Mouse (Mus musculus) Muller cell, postnatal 12 days (primary cell): ENCODE results near the gene Coq2.

Source experiments
- DNase-seq: peaks from one replicate; pipeline ENCODE4 v3.0.0-alpha.2; 2015; ENCODE audit errors: inconsistent ontology term

Gene Coq2

GRCm38 (mm10) chr5:100663011-100663410 lies 11.9 kb downstream of the Coq2 start:
- no peak for DNase-seq

- no peak for DNase-seq
Measured at GRCm38 (mm10) chr5:100658460-100658859, 16.5 kb downstream of the Coq2 start.

- DNase-seq = no peak
Measured at GRCm38 (mm10) chr5:100656352-100656751, 18.6 kb downstream of the Coq2 start.

DNA sequence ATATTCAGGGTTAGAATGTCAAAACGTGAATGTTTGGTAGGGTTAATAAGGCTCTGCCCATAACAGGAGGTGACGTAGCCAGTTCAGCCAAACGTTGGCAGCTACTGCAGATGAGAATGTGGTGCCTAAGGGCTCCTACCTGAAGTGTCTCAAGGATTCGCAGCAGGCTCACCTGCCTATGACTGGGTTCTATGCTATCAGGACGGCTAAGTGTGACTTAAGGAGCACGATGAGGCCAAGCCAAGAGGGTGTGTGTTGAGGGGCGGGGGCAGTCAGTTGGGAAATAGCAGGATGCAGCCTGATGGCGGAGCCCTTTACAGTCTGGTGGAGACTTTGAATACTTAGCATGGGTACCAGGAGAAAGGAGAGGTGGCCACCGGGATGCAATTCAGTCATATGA lies 22.6 kb downstream of the Coq2 start:
- no peak for DNase-seq

DNA sequence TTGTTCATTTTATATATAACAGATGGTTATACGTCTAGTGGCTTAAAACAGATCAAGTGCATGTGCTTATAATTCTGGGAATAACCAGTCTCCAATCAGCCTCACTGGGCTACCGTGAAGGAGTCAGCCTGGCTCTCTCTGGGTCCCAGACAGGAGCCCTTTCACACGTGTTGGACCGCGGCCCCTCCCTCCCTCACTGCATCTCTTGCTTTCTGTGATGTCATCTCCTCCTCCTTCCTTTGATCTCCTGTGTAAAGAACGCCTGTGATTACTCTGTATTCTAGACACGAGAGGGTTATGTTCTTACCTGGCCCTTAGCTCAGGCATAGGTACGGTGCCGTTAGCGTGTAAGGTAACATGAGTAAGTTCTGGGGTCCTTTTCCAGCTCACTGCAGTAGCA lies 23.5 kb downstream of the Coq2 start:
- DNase-seq = no peak

GRCm38 (mm10) chr5:100650969-100651368 lies 24.0 kb downstream of the Coq2 start:
- DNase-seq = no peak

- DNase-seq = no peak
Measured at GRCm38 (mm10) chr5:100648546-100648945, 26.4 kb downstream of the Coq2 start.

- DNase-seq = no peak
Measured at GRCm38 (mm10) chr5:100648046-100648445, 26.9 kb downstream of the Coq2 start.

DNA sequence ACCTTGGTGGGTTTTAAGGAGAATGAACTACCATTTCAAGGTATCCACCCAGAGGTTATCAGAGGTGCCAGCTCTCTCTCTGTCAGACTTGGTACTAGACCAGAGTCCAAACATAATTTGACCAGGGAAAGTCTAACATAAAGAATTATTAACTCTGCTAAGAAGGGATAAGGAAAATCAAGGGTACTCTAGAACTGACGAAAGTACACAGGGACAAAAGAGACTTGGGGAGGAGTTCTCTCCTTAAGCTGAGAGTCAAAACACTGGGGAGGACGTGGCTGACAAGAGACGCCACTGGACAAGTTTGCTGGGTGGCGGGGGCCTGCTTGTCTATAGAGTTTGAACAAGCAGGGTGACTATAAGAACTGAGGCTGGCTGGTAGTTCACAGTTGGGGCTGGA lies 28.4 kb downstream of the Coq2 start:
- no peak for DNase-seq

- no peak for DNase-seq
Measured at GRCm38 (mm10) chr5:100643991-100644535, 30.9 kb downstream of the Coq2 start.

DNA sequence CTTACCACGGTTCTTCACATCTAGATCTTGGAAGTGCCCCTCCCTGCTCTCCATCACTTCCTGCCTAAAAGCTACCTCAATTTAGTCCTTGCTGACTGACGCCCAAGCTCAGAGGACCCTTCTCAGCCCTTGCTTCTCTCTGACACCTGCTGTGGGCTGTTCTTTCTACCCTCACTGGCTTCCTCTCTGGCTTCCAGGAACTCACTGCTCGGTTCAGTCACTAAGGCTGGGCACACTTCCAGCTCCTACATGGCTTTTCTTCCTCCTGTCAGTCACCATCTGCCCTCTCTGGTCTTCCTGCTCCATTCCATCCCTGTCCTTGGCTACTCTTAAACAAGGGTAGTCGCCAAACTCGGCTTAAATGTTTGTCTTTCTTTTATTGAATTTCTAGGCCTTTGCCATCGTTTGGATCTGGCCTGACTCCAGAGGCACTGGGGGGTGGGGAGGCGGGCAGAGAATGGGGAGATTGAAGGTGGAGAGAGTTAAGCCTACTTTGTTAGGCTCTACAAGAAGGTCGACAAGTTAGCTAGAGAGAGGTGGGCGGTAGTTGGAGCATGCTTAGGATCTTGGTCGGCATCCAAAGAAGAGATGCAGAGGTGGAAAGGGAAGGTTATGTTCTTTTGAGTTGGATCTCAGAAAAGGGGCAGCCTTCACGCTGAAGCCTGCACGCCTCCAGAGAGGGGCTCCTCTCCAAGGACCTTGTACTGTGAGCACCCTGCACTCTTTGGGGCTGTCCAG lies 31.5 kb downstream of the Coq2 start:
- no peak for DNase-seq

DNA sequence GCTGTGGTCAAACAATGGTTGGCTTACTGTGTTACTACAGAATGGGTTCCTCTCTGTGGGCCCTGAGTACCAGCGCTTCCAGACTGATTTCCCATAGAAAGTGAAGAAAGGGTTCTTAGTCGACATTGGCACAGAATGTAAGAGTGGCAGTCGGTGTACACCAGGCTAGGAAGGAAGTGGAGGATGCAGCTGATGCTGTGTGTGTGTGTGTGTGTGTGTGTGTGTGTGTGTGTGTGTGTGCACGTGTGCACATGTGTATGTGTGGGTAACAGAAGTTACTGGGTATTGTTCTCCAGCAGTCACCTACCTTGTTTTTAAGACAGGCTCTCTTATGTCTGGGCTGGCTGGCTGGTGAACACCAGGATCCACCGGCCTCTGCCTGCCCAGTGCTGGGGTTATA lies 32.6 kb downstream of the Coq2 start:
- no peak for DNase-seq

- no peak for DNase-seq
Measured at GRCm38 (mm10) chr5:100638483-100638882, 36.5 kb downstream of the Coq2 start.

GRCm38 (mm10) chr5:100636794-100637544 lies 38.0 kb downstream of the Coq2 start:
- no peak for DNase-seq

DNA sequence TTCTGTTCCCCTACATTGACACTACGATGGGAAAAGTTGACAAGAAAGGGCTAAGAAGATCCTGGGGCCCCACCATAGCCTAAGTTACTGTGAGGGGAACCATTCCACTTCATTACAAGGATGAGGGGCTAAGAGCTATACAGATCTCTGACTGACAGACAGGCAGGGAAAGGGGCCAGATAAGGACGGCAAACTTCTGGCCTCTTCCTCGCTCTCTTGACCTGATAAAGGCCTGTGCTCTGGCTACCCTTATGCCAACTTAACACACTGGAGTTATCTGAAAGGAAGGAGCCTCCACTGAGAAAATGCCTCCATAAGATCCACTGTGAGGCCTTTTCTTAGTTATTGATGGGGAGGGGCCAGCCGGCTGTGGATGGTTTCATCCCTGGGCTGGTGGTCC lies 39.0 kb downstream of the Coq2 start:
- no peak for DNase-seq

GRCm38 (mm10) chr5:100634885-100635478 lies 40.0 kb downstream of the Coq2 start:
- no peak for DNase-seq

- peak; percentile 27 for DNase-seq
Measured at GRCm38 (mm10) chr5:100632540-100633129, 42.3 kb downstream of the Coq2 start.

DNA sequence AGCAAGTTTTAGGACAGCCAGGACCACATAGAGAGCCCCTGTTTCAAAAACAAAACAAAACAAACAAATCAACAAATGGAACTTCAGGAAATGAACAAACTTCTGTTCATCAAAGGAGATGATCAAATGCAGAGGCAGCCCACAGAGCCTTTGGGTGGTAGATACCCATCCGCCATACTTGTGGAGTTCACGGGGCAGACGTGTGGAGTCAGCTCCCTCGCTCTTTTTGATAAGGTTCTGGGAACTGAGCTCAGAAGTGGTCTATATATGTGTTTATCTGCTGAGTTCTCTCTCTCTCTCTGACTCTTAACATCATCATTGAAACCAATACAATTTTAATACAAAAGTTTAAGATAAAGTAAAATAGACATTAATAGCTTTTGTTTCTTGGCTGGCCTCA lies 46.1 kb downstream of the Coq2 start:
- no peak for DNase-seq

GRCm38 (mm10) chr5:100626526-100626925 lies 48.4 kb downstream of the Coq2 start:
- no peak for DNase-seq

DNA sequence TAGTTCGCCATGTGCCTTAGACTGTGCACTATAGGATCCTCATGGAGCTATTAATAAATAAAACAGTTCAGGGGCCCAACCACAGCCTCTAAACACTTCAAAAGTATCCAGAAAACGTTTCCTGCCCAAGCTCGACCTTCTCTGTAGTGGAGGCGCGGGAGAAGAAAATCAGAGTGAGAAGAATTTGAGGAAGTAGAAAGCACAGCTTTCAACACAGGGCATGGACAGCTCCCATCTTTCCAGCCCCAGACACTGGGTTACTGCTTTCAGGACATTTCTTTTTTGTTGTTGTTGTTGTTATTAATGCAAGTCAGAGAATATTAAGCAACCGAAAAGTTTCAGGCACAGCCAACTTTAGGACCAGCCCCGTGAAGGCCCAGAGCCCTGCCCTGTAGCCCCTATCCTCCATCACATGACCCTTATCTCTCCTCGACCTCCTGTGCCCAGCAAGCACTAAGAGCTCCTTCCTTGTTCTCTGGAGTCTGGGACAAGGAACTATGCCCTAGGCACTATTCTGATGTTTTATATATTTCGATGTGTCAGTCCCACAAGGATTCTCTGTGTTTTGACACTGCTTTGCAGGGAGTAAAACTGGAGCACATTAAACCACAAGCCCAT lies 50.1 kb downstream of the Coq2 start:
- DNase-seq = no peak

DNA sequence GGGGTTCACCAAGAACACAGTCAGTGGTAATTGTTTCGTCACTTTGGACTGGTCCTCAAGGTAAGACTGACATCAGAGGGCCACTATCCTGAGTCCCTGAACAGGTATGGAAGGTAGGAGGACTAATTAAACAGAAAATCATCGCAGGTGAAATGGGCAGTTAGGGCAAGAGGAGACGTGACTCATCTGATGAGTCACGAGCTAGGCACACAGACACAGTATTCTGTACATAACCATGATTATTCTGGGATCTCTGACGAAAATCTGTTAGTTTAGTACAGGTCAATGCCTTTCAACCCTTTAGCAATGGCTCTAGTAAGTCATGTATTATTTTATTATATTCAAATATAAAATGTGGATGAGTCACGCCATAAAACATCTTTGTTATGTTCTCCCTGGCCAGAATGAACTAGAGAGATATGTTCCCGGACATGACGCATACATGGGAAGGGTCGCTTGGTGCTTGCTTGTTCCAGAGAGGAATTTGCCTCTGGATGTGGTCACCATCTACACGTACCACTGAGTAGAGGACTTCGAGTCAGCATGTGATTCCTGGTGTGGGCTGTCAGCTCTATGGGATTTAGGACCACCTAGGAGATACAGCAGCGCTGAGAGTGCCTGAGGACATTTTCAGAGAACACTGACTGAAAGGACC lies 52.3 kb downstream of the Coq2 start:
- DNase-seq = peak; percentile 76
